Mouse (Mus musculus): Measurements from ENCODE around the gene Hs6st1. TPM values are rescaled to one million over a fixed set of nuclear protein-coding genes. Genes with fewer than 3 reads are reported as not detected.

The Hs6st1 gene
- total and polyA plus RNA-seq, 3 experiments, result 9.1 to 18.1 (median 17.7) TPM

DNA sequence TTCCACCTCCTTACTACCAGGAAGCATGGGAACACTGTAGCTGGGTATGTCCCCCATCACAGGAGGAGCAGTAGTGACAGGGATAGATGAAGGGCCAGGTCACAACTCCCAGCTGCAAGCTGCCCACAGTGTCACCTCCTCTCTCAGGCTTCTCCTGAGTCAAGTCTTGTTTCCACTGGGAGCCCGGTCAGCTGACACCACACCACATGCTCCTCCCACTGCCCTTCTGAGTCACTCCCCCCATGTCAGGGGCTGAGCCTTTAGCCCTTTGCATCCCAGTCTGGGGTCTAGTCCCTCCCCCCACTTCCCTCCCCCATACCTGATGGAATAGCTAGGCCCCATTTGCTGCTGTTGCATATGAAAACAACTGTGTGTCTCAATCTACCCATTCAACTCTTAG lies 21.3 kb downstream of the Hs6st1 start:
- in situ Hi-C loops (cut with MboI; ENCODE audit: low pct_ligation_motif_present, low pct_unique_long_range_greater_than_20kb, low sequenced_read_pairs), result no loop called here
- TF ChIP-seq USF1 (IDR thresholded peaks at IDR 0.05; ENCODE audit: low read depth, low read length) (peak; percentile 9; the same call in 1 of the 2 replicates), CHD1 (IDR thresholded peaks at IDR 0.05; ENCODE audit: low read depth, low read length) (no peak), ETS1 (conservative IDR thresholded peaks at IDR 0.05; ENCODE audit: low read depth, low read length) (no peak), IRF4 (IDR thresholded peaks at IDR 0.05; ENCODE audit: low read depth, low read length) (no peak)
- DNase-seq (ENCODE audit: extremely low read depth), result no peak
- H3K4me2 ChIP-seq (ENCODE audit: insufficient read depth, low read depth, poor library complexity, severe bottlenecking), result no peak overlapping the region
- no peak overlapping the region for H3K27ac ChIP-seq (ENCODE audit: insufficient read depth, low read depth)
- dilution Hi-C loops (cut with MboI; ENCODE audit: extremely low pct_ligation_motif_present, extremely low pct_unique_long_range_greater_than_20kb, low sequenced_read_pairs), result no loop called here
- H3K9me3 ChIP-seq (replicated peaks; ENCODE audit: low read length), result no peaks in the 10 kb centered on the region
- H3K36me3 ChIP-seq (replicated peaks in 1 of 2; ENCODE audit: control insufficient read depth in 1 of 2, insufficient read depth in 1 of 2, low read length in 1 of 2), result peaks cover 18 to 79% of the 10 kb centered on the region in 2 experiments
- H3K4me3 ChIP-seq (replicated peaks in 1 of 3; ENCODE audit: low read depth in 2 of 3, low read length in 2 of 3, poor library complexity in 1 of 3), result no peak overlapping the region
- H3K27me3 ChIP-seq (replicated peaks), result no peaks in the 10 kb centered on the region
- peaks cover 23 to 60% of the 10 kb centered on the region in 2 experiments for H3K4me1 ChIP-seq (ENCODE audit: control insufficient read depth in 1 of 2, insufficient read depth in 2 of 2)
- no peak overlapping the region for H3K9ac ChIP-seq (ENCODE audit: insufficient read depth, low read depth)
- H3K79me2 ChIP-seq (replicated peaks; ENCODE audit: control insufficient read depth, extremely low read depth, insufficient read depth, poor library complexity, severe bottlenecking), result no peaks in the 10 kb centered on the region; the same call in 1 of the 2 replicates

DNA sequence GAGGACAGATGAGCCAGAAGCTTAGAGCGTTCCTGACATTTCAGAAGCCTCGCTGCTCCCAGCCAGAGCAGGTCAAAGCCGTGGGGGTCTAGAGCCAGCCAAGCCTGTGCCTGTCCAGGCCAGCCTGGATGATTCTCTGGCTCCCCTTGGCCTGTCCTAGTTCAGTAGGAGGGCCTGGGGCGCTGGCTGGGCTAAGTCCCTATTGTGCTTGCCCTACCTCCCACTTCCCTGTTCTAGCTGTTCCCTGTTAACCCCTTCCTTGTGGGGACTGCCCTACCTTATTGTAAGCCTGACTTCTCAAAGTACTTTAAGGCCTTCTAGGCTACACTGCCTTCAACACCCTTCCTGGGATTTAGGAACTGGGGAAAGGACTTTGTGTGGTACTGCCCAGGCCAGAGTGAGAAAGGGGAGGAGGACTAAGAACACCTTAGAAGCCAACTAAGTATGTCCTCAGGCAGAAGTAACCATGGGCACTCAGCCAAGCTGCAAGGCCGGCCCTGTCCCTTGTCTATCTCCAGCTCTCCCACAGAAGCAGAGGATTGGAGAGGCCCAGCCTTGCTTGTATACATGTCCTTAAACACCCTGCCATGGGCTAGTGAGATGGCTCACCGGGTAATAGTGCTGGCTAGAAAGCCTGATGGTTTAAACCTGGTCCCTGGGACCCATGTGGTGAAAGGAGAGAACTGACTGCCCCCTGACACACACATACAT lies 22.0 kb downstream of the Hs6st1 start:
- Histone ChIP-seq H3K27me3 (replicated peaks) (no peaks in the 10 kb centered on the region), H3K79me2 (replicated peaks; ENCODE audit: control insufficient read depth, extremely low read depth, insufficient read depth, poor library complexity, severe bottlenecking) (no peaks in the 10 kb centered on the region; the same call in 1 of the 2 replicates), H3K36me3 (replicated peaks in 1 of 2; ENCODE audit: control insufficient read depth in 1 of 2, insufficient read depth in 1 of 2, low read length in 1 of 2) (peaks cover 15 to 79% of the 10 kb centered on the region in 2 experiments), H3K9me3 (replicated peaks; ENCODE audit: low read length) (no peaks in the 10 kb centered on the region), H3K4me1 (ENCODE audit: control insufficient read depth in 1 of 2, insufficient read depth in 2 of 2) (peaks cover 25 to 65% of the 10 kb centered on the region in 2 experiments), H3K4me2 (ENCODE audit: insufficient read depth, low read depth, poor library complexity, severe bottlenecking) (no peak overlapping the region), H3K4me3 (replicated peaks in 1 of 3; ENCODE audit: low read depth in 2 of 3, low read length in 2 of 3, poor library complexity in 1 of 3) (no peak overlapping the region), H3K27ac (ENCODE audit: insufficient read depth, low read depth) (no peak overlapping the region), H3K9ac (ENCODE audit: insufficient read depth, low read depth) (no peak overlapping the region)
- dilution Hi-C loops (cut with MboI; ENCODE audit: extremely low pct_ligation_motif_present, extremely low pct_unique_long_range_greater_than_20kb, low sequenced_read_pairs), result no loop called here
- in situ Hi-C loops (cut with MboI; ENCODE audit: low pct_ligation_motif_present, low pct_unique_long_range_greater_than_20kb, low sequenced_read_pairs), result no loop called here
- no peak for TF ChIP-seq ELF1 (IDR thresholded peaks at IDR 0.05; ENCODE audit: low read depth, low read length)
- no peak for TF ChIP-seq KAT2A (IDR thresholded peaks at IDR 0.05; ENCODE audit: insufficient replicate concordance, low read length)
- no peak for TF ChIP-seq NRF1 (IDR thresholded peaks at IDR 0.05; ENCODE audit: low read depth, low read length)
- DNase-seq (ENCODE audit: extremely low read depth), result no peak

GRCm38 (mm10) chr1:36090722-36091110 lies 22.5 kb downstream of the Hs6st1 start:
- Histone ChIP-seq H3K36me3 (replicated peaks in 1 of 2; ENCODE audit: control insufficient read depth in 1 of 2, insufficient read depth in 1 of 2, low read length in 1 of 2) (peaks cover 13 to 78% of the 10 kb centered on the region in 2 experiments), H3K4me1 (ENCODE audit: control insufficient read depth in 1 of 2, insufficient read depth in 2 of 2) (peaks cover 30 to 70% of the 10 kb centered on the region in 2 experiments), H3K27ac (ENCODE audit: insufficient read depth, low read depth) (no peak overlapping the region), H3K9me3 (replicated peaks; ENCODE audit: low read length) (no peaks in the 10 kb centered on the region), H3K27me3 (replicated peaks) (no peaks in the 10 kb centered on the region), H3K79me2 (replicated peaks; ENCODE audit: control insufficient read depth, extremely low read depth, insufficient read depth, poor library complexity, severe bottlenecking) (no peaks in the 10 kb centered on the region; the same call in 1 of the 2 replicates), H3K9ac (ENCODE audit: insufficient read depth, low read depth) (no peak overlapping the region), H3K4me3 (replicated peaks in 1 of 3; ENCODE audit: low read depth in 2 of 3, low read length in 2 of 3, poor library complexity in 1 of 3) (no peak overlapping the region), H3K4me2 (ENCODE audit: insufficient read depth, low read depth, poor library complexity, severe bottlenecking) (no peak overlapping the region)
- no peak for DNase-seq (ENCODE audit: extremely low read depth)
- TF ChIP-seq MAX (IDR thresholded peaks at IDR 0.05; ENCODE audit: low read length) (no peak), MXI1 (IDR thresholded peaks at IDR 0.05; ENCODE audit: low read depth, low read length) (no peak), JUND (conservative IDR thresholded peaks at IDR 0.05; ENCODE audit: low read depth, low read length) (no peak), MYC (IDR thresholded peaks at IDR 0.05; ENCODE audit: low read depth, low read length) (no peak), ZMIZ1 (IDR thresholded peaks at IDR 0.05; ENCODE audit: low read depth, low read length) (no peak), JUN (IDR thresholded peaks at IDR 0.05; ENCODE audit: insufficient read depth, low read depth, low read length) (no peak), EP300 (IDR thresholded peaks at IDR 0.05; ENCODE audit: low read length) (no peak)
- in situ Hi-C loops (cut with MboI; ENCODE audit: low pct_ligation_motif_present, low pct_unique_long_range_greater_than_20kb, low sequenced_read_pairs) (no loop called here), dilution Hi-C loops (cut with MboI; ENCODE audit: extremely low pct_ligation_motif_present, extremely low pct_unique_long_range_greater_than_20kb, low sequenced_read_pairs) (no loop called here)

All from CH12.LX (cell line).